Mouse (Mus musculus) mature B cell (primary cell): ENCODE data around the gene Znhit3.
"Not testable (repeated sequence)": the region's sequence is repeated elsewhere in the genome, so short reads cannot be mapped to it uniquely, and the experiment has no call there.

Experiments
- in situ Hi-C: fragments of 300-500 bp; cut with MboI; formaldehyde crosslinking; loops from 2 replicates; pipeline ENCODE4 v1.14.3; 2019

Gene Znhit3

GRCm38 (mm10) chr11:84879007-84879771, 37.0 kb downstream of the Znhit3 start:
- in situ Hi-C loops, result no loop called here

- in situ Hi-C loops, result not testable (repeated sequence)
Measured at GRCm38 (mm10) chr11:84876020-84876419, 40.1 kb downstream of the Znhit3 start.

DNA sequence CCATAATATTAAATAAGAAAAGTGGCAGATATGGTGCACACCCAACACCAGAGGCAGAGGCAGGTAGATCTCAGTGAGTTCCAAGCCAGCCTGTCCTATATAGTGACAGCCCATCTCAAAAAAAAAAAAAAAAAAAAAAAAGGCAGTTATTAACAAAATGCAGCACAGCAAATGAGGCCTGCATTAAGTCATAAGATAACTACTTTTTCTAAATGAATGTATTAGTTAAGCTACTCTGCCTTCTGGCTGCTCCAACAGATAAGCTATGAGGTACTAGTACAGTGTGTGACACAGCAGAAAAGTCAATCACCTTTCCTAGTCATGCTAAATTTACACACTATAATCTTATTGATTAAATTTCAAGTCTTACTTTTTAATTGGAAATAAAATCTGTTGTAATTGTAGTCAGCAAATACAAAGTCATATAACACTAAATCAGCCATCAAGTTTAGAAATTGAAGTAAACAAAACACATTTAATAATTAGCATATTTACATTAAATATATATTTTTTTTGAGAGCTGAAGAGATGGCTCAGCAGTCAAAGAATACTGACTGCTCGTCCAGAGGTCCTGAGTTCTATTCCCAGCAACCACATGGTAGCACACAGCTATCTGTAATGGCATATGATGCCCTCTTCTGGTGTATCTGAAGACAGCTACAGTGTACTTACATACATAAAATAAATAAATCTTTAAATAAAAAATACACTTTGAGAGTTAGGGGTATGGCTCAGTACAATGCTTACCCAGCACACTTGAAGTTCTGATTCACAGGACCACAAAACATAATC, 42.9 kb downstream of the Znhit3 start:
- in situ Hi-C loops, result no loop called here

GRCm38 (mm10) chr11:84871548-84872069, 44.6 kb downstream of the Znhit3 start:
- in situ Hi-C loops, result no loop called here

DNA sequence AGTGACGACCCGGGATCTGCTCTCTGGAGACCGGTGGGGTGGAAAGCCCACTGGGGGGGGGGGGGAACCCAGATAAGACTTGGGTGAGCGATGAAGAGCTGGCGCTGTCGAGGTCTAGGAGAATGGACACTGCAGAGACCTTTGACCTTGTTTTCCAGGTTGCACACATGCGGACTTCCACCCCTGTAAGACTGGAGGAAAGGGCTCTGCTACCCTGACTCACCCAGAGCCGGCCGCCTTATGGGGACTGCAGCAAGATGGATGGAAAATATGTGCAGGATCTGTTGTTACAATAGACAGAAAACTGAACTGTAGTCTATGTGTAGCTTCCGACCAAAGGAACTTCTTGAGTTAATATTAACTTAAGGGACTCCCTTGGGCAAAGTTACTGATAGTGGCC, 45.1 kb downstream of the Znhit3 start:
- in situ Hi-C loops, result no loop called here

DNA sequence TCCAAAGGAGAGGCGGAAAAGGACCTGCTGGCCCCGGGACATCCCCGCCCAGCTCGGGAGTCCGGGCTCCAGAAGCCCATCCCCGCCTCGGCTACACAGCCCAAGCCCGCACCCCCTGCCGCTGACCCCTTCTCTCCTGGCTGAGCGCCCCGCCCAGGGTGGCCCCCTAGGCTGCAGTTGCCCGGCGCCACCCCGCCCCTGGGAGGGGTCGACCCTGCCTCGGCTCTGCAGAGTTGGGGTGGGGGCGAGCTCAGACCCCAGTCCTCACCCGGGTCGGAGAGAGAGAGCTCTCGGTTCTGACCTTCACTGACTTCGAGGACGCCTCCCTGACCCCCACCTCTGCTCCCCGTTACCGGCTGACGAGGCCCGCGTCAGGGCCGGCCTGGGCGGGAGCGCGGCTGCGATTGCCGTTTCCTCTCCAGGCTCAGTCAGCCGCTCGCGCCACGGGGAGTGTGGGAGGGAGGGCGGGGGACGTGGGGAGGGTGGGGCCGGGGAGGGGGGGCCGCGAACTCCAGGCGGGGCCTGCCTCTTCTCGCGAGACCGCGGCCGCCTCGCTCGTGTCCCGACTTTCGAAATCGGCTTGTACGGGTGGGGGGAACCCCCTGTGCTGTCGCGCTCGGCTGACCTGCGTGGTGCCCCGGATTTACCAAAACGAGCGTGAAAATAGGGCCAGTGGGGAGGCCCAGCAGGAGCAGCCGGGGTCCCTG, 45.7 kb downstream of the Znhit3 start, which contains the start of gene Ggnbp2:
TSS of gene Ggnbp2 (minus strand) at position 481 of the 707 bp plus-strand sequence.
- in situ Hi-C loops, result no loop called here

GRCm38 (mm10) chr11:84869537-84870232, 46.5 kb downstream of the Znhit3 start:
- in situ Hi-C loops, result no loop called here

DNA sequence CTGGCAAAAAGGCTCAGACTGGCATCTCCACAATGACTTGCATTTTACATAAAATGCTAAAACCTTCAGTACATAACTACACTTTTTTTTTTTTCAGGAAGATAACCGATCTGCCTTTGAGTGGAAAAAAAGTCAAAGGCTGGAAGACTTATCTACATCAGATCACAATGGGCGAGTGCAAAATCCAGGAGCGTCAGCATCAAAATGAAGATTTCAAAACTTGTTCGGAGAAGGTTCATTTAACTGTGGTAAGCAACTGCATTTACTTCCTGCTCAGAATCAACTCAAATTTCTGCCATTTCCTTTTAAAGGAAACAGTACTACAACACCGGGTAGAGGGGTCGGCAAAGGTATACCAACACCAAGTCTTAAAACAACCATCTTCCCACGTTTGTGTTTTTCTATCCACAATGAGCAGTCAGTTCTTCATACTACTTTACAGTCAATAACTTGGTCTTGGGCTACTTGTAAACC, 47.3 kb downstream of the Znhit3 start:
- in situ Hi-C loops, result no loop called here

DNA sequence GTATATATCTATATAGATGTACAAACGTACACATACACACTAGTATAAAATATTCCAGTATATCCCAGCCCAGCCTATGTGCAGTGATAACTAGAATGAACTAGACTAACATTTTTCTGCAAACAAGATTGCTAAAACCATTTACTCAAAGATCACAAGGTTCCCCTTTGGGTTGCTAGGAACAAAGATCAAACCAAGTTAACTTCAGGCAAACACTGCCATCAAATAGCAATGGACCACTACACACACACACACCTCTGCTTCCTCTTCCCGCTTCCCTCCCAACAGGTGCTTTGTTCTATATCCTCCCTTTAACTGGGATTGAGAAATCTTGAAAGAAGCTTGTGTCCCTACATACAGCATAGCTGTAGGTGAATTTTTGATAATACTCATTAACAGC, 48.6 kb downstream of the Znhit3 start:
- in situ Hi-C loops, result no loop called here

DNA sequence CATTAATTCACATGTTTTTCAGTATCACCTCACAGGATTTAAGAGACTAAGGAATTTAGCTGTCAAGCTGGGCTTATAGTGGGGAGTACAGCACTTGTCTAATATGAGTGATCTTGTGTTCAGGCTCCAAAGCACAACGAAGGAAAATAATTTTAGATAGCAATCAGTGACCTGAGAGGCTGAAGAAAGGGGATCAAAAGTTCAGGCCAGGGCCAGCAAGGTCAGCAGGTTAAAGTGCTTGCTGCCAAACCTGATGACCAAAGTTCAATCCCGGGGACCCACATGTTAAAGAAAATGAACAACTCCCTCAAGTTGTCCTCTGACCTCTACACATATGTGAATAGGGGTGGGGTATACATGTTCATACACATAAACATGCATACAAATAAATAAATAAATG, 50.9 kb downstream of the Znhit3 start:
- in situ Hi-C loops, result no loop called here
